Mouse (Mus musculus) embryonic facial prominence, embryonic 10.5 days (tissue): ENCODE results near the gene Arel1. TPM values are rescaled to one million over a fixed set of nuclear protein-coding genes. Genes with fewer than 3 reads are reported as not detected.

Experiments used
- DNase-seq: peaks from one replicate; pipeline ENCODE4 v3.0.0-alpha.2; 2017; ENCODE audit warnings: low spot score
- H3K27ac ChIP-seq: fragments of 300-500 bp; sonication (generic); replicated peaks from 2 replicates; pipeline ENCODE4 v1.5.1; 2016; ENCODE audit warnings: mild to moderate bottlenecking
- H3K27me3 ChIP-seq: fragments of 300-500 bp; sonication (generic); replicated peaks from 2 replicates; pipeline ENCODE4 v1.6.1; 2016; ENCODE audit warnings: low read depth, mild to moderate bottlenecking; ENCODE audit not compliant: poor library complexity, severe bottlenecking
- H3K36me3 ChIP-seq: fragments of 300-500 bp; sonication (generic); replicated peaks from 2 replicates; pipeline ENCODE4 v1.6.1; 2016; ENCODE audit warnings: mild to moderate bottlenecking, moderate library complexity
- H3K4me1 ChIP-seq: fragments of 300-500 bp; sonication (generic); 2 replicates; pipeline ENCODE4 v1.6.1; 2016
- H3K4me3 ChIP-seq: fragments of 300-500 bp; sonication (generic); 2 replicates; pipeline ENCODE4 v1.5.1; 2016; ENCODE audit warnings: mild to moderate bottlenecking, moderate library complexity
- H3K9me3 ChIP-seq: fragments of 300-500 bp; sonication (generic); 2 replicates; pipeline ENCODE4 v1.6.1; 2016; ENCODE audit warnings: mild to moderate bottlenecking
- WGBS: fragments of 180-500 bp; shearing (Covaris S2); methylation state at CpG from one replicate; pipeline ENCODE4 v1.1.7; 2016; 5-methylcytosine and 5-hydroxymethylcytosine counted together
- polyA plus RNA-seq: library from polyadenylated mRNA; unstranded; fragments of >200 nt; fragmentation: Nextera tagmentation; extraction: Ambion mirVana; gene quantifications from 2 replicates; pipeline ENCODE4 v1.2.1, GENCODE M21; 2016

The Arel1 gene
- polyA plus RNA-seq, 1 experiment from 2014 or later = 16.8 TPM

DNA sequence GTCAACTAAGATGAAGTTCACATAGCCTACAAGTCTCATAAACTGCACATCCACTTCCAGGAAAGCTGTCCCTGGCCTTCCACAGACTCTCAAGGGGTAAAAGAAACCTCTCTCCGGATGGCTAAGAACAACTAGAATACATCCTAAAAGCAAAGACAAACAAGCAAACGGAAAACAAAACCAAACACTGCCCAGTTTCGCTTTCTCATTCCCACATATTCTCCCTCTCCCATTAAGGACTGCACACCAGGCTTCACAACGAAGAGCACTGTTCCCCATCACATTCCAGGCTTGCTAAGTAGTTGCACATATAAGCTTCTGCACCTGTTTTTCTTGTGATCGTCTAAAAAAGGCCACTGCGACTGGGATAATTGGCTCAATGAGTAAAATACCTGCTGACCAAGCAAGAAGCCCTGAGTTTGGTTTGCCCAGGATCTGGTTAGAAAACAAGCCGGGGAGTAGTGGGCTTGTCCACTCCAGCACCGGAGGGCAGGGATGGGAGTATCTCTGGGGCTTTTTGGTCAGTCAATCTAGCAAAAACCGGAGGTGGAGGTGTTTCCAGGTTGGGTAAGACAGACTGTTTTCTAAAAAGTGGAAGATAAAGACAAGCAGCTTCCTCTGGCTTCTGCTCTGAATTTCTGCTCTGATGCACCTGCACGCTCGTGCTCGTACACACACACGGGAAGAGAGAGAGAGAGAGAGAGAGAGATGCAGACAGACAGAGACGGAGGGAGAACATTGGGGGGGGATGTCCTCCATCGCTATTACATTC, 858 bp downstream of the Arel1 start:
- 29% methylated on average over 15 of the region's 15 CpGs for WGBS
- peak overlapping the region; percentile 83 for H3K4me3 ChIP-seq
- H3K27ac ChIP-seq = peak overlapping the region; percentile 85
- DNase-seq = no peak
- H3K36me3 ChIP-seq = peaks cover 27% of the 10 kb centered on the region
- no peaks in the 10 kb centered on the region for H3K9me3 ChIP-seq
- H3K4me1 ChIP-seq = peaks cover 18% of the 10 kb centered on the region
- H3K27me3 ChIP-seq = no peaks in the 10 kb centered on the region

DNA sequence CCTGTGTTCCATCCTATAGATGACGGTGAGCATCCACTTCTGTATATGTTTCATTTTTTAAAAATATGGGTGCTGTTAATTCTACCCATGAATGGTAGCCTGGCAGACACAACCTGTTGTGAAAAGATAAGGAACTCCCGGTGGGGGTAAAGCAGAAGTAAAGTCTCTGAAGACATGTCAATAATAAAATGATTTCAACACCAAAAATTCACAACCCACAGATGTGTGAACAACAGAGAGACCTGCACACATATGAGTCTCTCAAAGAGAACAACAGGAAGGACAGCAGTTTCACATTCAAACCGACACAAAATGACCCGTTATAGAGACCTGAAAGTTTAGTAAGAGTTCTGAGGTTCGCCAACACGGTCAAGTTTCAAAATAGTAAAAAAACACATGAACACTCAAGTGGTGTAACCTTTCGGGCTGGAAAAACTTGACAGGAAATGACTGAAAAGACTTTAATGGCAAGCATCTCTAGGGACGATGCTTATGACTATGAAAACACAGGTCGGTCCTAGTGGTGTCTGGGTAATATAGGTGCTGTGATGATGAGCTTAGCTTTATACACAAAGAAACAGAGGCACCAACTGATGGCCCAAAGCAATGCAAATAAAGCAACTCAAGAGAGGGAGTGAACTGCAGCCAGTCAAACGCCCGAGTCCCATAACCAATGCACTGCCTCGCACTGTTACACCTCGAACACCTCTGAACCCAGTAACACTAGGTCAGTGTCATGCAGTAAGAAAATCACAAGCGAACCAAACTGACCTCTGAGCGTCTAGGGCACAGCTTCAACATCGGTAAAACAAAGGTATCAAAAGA, 1.7 kb downstream of the Arel1 start:
- no peak for DNase-seq
- Histone ChIP-seq H3K4me3 (peak overlapping the region; percentile 83), H3K36me3 (peaks cover 21% of the 10 kb centered on the region), H3K27me3 (no peaks in the 10 kb centered on the region), H3K27ac (no peak overlapping the region), H3K9me3 (no peaks in the 10 kb centered on the region), H3K4me1 (peaks cover 18% of the 10 kb centered on the region)
- 89% methylated on average over 16 of the region's 16 CpGs for WGBS

- peaks cover 18% of the 10 kb centered on the region for H3K36me3 ChIP-seq
- no peaks in the 10 kb centered on the region for H3K9me3 ChIP-seq
- no peaks in the 10 kb centered on the region for H3K27me3 ChIP-seq
- WGBS = 87% methylated on average over 7 of the region's 7 CpGs
- DNase-seq = no peak
- H3K4me1 ChIP-seq = no peaks in the 10 kb centered on the region
- H3K4me3 ChIP-seq = no peak overlapping the region
- H3K27ac ChIP-seq = no peak overlapping the region
Measured at GRCm38 (mm10) chr12:84962606-84963005, 8.1 kb downstream of the Arel1 start.

DNA sequence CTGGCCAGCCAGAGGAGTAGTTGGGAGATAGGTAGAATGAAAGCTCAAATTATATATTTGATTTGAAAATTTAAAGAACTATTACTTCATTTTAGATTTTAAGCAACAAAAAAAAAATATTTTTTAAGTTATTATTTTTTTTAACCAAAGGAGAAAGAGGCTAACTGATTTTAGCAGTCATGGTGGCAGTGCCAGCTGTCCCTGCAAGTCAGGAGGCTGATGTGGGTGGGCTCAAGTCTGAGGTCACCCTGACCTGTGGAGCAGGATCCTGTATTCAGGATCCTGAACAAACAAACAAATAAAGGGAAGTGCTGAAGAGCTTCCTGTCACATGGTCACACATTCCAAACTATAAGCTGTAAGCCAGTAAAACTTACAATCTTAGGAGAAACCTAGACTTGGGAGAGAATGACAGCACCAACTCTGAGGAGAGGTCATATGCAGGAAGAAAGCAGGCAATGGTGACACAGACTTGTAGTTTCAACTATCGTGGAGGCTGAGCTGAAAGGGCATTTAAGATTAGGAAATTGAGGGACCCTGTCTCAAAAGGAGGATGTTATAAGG, 11.8 kb downstream of the Arel1 start:
- peaks cover 25% of the 10 kb centered on the region for H3K36me3 ChIP-seq
- 75% methylated on average over 1 of the region's 1 CpGs for WGBS
- H3K9me3 ChIP-seq = no peaks in the 10 kb centered on the region
- DNase-seq = no peak
- H3K27ac ChIP-seq = no peak overlapping the region
- no peak overlapping the region for H3K4me3 ChIP-seq
- H3K27me3 ChIP-seq = no peaks in the 10 kb centered on the region
- no peaks in the 10 kb centered on the region for H3K4me1 ChIP-seq

DNA sequence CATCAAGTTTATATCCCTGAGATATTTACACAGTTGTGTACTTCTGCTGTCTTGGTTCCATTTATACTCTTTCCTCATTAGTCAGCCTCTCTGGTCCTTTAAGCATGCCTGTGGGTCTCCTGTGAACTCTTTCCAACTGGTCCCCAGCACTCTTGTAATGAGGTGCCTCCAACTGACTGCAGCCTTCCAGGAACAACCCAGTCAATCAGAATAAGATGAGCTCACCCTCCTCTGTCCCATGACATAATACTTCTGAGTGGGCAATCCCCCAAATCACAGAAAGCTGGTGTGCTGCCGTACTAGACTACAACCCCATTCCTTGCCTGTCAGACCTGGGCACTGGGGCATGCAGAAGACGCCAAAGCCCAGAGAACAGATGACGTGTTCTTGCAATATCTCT, 14.4 kb downstream of the Arel1 start:
- no peak for DNase-seq
- no peaks in the 10 kb centered on the region for H3K9me3 ChIP-seq
- WGBS = 93% methylated on average over 3 of the region's 3 CpGs

DNA sequence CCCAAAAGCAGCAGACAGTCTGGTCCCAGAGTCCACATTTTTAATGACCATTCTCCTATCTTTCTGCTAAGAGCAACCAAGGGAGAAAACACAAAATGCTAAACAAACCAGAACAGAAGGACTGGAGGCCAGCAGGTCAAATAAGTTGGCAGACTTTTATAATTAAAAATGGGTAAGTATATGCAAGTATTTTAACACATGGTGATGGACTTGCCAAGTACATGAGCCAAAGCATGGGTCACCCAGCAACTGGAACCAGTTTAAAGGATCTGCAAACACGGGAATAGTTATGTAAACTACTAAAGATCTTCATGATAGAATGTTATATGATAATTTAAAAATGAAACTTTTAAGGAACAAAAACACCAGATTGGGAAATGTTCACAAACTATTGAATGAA, 18.3 kb downstream of the Arel1 start:
- Histone ChIP-seq H3K4me3 (no peak overlapping the region), H3K27me3 (no peaks in the 10 kb centered on the region), H3K4me1 (no peaks in the 10 kb centered on the region), H3K27ac (no peak overlapping the region), H3K36me3 (peaks cover 52% of the 10 kb centered on the region), H3K9me3 (no peaks in the 10 kb centered on the region)
- WGBS = 84% methylated on average over 1 of the region's 1 CpGs
- no peak for DNase-seq

More for the DNA sequence above, 14.4 kb downstream of the Arel1 start:
- H3K27ac ChIP-seq = no peak overlapping the region
- H3K4me3 ChIP-seq = no peak overlapping the region
- H3K27me3 ChIP-seq = no peaks in the 10 kb centered on the region
- H3K4me1 ChIP-seq = no peaks in the 10 kb centered on the region
- H3K36me3 ChIP-seq = peaks cover 29% of the 10 kb centered on the region

GRCm38 (mm10) chr12:84951531-84951930, 19.2 kb downstream of the Arel1 start:
- no peaks in the 10 kb centered on the region for H3K9me3 ChIP-seq
- DNase-seq = no peak
- H3K4me1 ChIP-seq = no peaks in the 10 kb centered on the region
- 67% methylated on average over 8 of the region's 8 CpGs for WGBS
- H3K36me3 ChIP-seq = peaks cover 59% of the 10 kb centered on the region
- no peaks in the 10 kb centered on the region for H3K27me3 ChIP-seq
- H3K4me3 ChIP-seq = no peak overlapping the region
- H3K27ac ChIP-seq = no peak overlapping the region

GRCm38 (mm10) chr12:84950763-84951162, 19.9 kb downstream of the Arel1 start:
- Histone ChIP-seq H3K27me3 (no peaks in the 10 kb centered on the region), H3K9me3 (no peaks in the 10 kb centered on the region), H3K36me3 (peaks cover 58% of the 10 kb centered on the region), H3K4me1 (no peaks in the 10 kb centered on the region), H3K4me3 (no peak overlapping the region), H3K27ac (no peak overlapping the region)
- no peak for DNase-seq
- WGBS = 96% methylated on average over 6 of the region's 6 CpGs

GRCm38 (mm10) chr12:84948584-84949285, 22.0 kb downstream of the Arel1 start:
- Histone ChIP-seq H3K4me1 (no peaks in the 10 kb centered on the region), H3K27me3 (no peaks in the 10 kb centered on the region), H3K9me3 (no peaks in the 10 kb centered on the region), H3K27ac (no peak overlapping the region), H3K4me3 (no peak overlapping the region), H3K36me3 (peaks cover 70% of the 10 kb centered on the region)
- WGBS = 91% methylated on average over 6 of the region's 6 CpGs
- DNase-seq = no peak

DNA sequence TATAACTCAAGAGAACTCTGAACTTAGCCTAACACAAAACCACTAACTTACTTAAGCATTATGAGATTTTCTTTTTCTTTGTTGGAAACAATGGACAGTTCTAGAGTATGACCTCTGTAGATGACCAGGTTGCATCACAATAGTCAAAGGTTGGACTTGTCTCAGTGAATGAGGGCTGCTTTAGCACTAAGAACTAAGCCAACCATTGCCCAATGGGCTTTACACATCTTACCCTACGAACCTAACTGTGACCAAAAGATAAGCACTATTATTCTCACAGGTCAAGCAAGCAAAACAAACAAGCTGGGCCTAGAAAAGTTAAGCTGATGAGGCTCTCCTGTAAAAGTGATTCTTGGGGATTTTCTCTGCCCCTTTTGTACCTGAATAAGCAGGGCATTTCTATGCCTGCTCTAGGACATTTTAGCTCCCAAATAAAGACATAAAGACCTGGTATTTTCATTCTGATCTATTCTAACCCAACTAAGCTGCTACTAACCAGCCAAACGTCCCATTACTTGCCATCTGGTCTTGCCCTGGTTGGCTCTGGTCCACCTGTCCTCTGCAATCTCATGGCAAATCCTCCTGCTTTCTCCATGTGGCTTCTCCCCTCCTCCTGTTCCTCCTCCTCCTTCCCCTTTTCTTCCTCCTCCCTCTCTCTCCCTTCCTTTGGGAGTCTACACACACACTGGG, 22.7 kb downstream of the Arel1 start:
- no peak for DNase-seq
- peaks cover 74% of the 10 kb centered on the region for H3K36me3 ChIP-seq
- no peaks in the 10 kb centered on the region for H3K27me3 ChIP-seq
- WGBS = 75% methylated on average over 2 of the region's 2 CpGs
- H3K4me1 ChIP-seq = no peaks in the 10 kb centered on the region
- H3K27ac ChIP-seq = no peak overlapping the region
- no peak overlapping the region for H3K4me3 ChIP-seq
- H3K9me3 ChIP-seq = no peaks in the 10 kb centered on the region

DNA sequence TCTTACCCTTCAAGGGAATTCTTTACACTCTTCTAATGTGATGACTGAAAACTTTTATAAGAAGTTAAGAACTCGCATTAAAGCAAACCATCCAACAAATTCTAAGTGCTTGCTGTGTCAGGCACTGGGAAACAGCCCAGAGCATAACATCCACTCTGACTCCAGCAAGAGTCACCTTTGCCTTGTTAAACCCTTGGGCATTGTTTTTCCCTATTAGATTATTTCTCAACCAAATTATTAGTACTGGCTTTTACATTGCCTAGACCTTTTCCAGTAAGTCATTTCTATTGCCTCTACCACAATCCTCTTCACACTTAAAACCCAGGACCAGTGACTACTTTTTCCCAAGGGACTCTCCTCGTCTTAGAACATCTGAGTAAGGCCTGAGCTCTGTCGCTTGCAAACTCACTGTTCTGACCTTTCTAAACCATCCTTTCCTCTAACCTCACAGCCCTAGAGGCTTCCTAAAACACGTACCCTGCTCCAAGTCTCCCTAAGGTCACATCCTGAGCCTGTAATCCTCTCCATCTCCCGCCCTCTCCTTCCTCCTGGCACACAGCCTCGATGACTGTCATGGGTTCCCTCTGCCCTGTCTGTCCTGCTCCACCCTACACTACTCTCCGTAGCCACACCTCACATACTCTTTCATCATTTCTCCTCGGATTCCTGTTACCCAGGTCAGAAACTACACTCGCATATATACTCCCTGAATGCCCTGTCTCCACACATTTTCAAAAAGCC, 25.7 kb downstream of the Arel1 start:
- H3K4me3 ChIP-seq = no peak overlapping the region
- no peak for DNase-seq
- H3K27me3 ChIP-seq = no peaks in the 10 kb centered on the region
- H3K36me3 ChIP-seq = peaks cover 90% of the 10 kb centered on the region
- no peaks in the 10 kb centered on the region for H3K4me1 ChIP-seq
- H3K9me3 ChIP-seq = no peaks in the 10 kb centered on the region
- 87% methylated on average over 9 of the region's 9 CpGs for WGBS
- no peak overlapping the region for H3K27ac ChIP-seq
